Mouse (Mus musculus): ENCODE measurements around the gene Padi6. TPM values are rescaled to one million over a fixed set of nuclear protein-coding genes. Genes with fewer than 3 reads are reported as not detected.
A peak's percentile ranks its signal among the peaks of the same experiment; 100 is the strongest.

The Padi6 gene
- polyA plus RNA-seq, 1 experiment, result not detected

- H3K27ac ChIP-seq (ENCODE audit: insufficient read depth, low read length), result peak overlapping the region; percentile 6; the same call in 1 of the 2 replicates
- no peak for DNase-seq
- H3K27me3 ChIP-seq (ENCODE audit: control insufficient read depth, insufficient read depth, low read length), result no peaks in the 10 kb centered on the region
- TF ChIP-seq CTCF (IDR thresholded peaks at IDR 0.05; ENCODE audit: borderline replicate concordance, insufficient read depth, low read depth, low read length), result no peak
- TF ChIP-seq POLR2A (IDR thresholded peaks at IDR 0.05; ENCODE audit: borderline replicate concordance, insufficient read depth, low read length), result no peak
- peaks cover 14% of the 10 kb centered on the region; the same call in 1 of the 2 replicates for H3K4me1 ChIP-seq (ENCODE audit: control insufficient read depth, insufficient read depth, low read length)
- 44% methylated on average over 5 of the region's 5 CpGs for WGBS
- peak overlapping the region; percentile 1 for H3K4me3 ChIP-seq (replicated peaks; ENCODE audit: insufficient read depth, low read depth, low read length)
Measured at GRCm38 (mm10) chr4:140714586-140714985, 27.9 kb downstream of the Padi6 start.

GRCm38 (mm10) chr4:140713480-140714365, 28.7 kb downstream of the Padi6 start:
- no peak; the same call in 1 of the 2 replicates for TF ChIP-seq POLR2A (IDR thresholded peaks at IDR 0.05; ENCODE audit: borderline replicate concordance, insufficient read depth, low read length)
- TF ChIP-seq CTCF (IDR thresholded peaks at IDR 0.05; ENCODE audit: borderline replicate concordance, insufficient read depth, low read depth, low read length), result peak; percentile 96
- Histone ChIP-seq H3K4me1 (ENCODE audit: control insufficient read depth, insufficient read depth, low read length) (peaks cover 14% of the 10 kb centered on the region; the same call in 1 of the 2 replicates), H3K4me3 (replicated peaks; ENCODE audit: insufficient read depth, low read depth, low read length) (no peak overlapping the region), H3K27ac (ENCODE audit: insufficient read depth, low read length) (peak overlapping the region; percentile 6; the same call in 1 of the 2 replicates), H3K27me3 (ENCODE audit: control insufficient read depth, insufficient read depth, low read length) (no peaks in the 10 kb centered on the region)
- peak; percentile 99 for DNase-seq
- WGBS, result 20% methylated on average over 29 of the region's 29 CpGs

GRCm38 (mm10) chr4:140711360-140711759, 31.1 kb downstream of the Padi6 start:
- H3K27ac ChIP-seq (ENCODE audit: insufficient read depth, low read length), result no peak overlapping the region
- H3K4me1 ChIP-seq (ENCODE audit: control insufficient read depth, insufficient read depth, low read length), result peaks cover 14% of the 10 kb centered on the region; the same call in 1 of the 2 replicates
- no peak for DNase-seq
- no peaks in the 10 kb centered on the region for H3K27me3 ChIP-seq (ENCODE audit: control insufficient read depth, insufficient read depth, low read length)
- WGBS, result 36% methylated on average over 5 of the region's 5 CpGs
- no peak overlapping the region for H3K4me3 ChIP-seq (replicated peaks; ENCODE audit: insufficient read depth, low read depth, low read length)
- no peak for TF ChIP-seq POLR2A (IDR thresholded peaks at IDR 0.05; ENCODE audit: borderline replicate concordance, insufficient read depth, low read length)
- no peak for TF ChIP-seq CTCF (IDR thresholded peaks at IDR 0.05; ENCODE audit: borderline replicate concordance, insufficient read depth, low read depth, low read length)

- H3K4me3 ChIP-seq (replicated peaks; ENCODE audit: insufficient read depth, low read depth, low read length), result no peak overlapping the region
- H3K4me1 ChIP-seq (ENCODE audit: control insufficient read depth, insufficient read depth, low read length), result peaks cover 14% of the 10 kb centered on the region; the same call in 1 of the 2 replicates
- DNase-seq, result no peak
- no peak overlapping the region for H3K27ac ChIP-seq (ENCODE audit: insufficient read depth, low read length)
- TF ChIP-seq CTCF (IDR thresholded peaks at IDR 0.05; ENCODE audit: borderline replicate concordance, insufficient read depth, low read depth, low read length) (no peak), POLR2A (IDR thresholded peaks at IDR 0.05; ENCODE audit: borderline replicate concordance, insufficient read depth, low read length) (no peak)
- WGBS, result 68% methylated on average over 10 of the region's 10 CpGs
- H3K27me3 ChIP-seq (ENCODE audit: control insufficient read depth, insufficient read depth, low read length), result no peaks in the 10 kb centered on the region
Measured at GRCm38 (mm10) chr4:140710781-140711180, 31.7 kb downstream of the Padi6 start.

GRCm38 (mm10) chr4:140709617-140710016, 32.8 kb downstream of the Padi6 start:
- no peak for DNase-seq
- 78% methylated on average over 10 of the region's 10 CpGs for WGBS
- TF ChIP-seq POLR2A (IDR thresholded peaks at IDR 0.05; ENCODE audit: borderline replicate concordance, insufficient read depth, low read length) (no peak), CTCF (IDR thresholded peaks at IDR 0.05; ENCODE audit: borderline replicate concordance, insufficient read depth, low read depth, low read length) (no peak)
- no peaks in the 10 kb centered on the region for H3K27me3 ChIP-seq (ENCODE audit: control insufficient read depth, insufficient read depth, low read length)
- H3K27ac ChIP-seq (ENCODE audit: insufficient read depth, low read length), result no peak overlapping the region
- H3K4me3 ChIP-seq (replicated peaks; ENCODE audit: insufficient read depth, low read depth, low read length), result no peak overlapping the region
- peaks cover 13% of the 10 kb centered on the region; the same call in 1 of the 2 replicates for H3K4me1 ChIP-seq (ENCODE audit: control insufficient read depth, insufficient read depth, low read length)

GRCm38 (mm10) chr4:140709111-140709510, 33.3 kb downstream of the Padi6 start:
- H3K4me1 ChIP-seq (ENCODE audit: control insufficient read depth, insufficient read depth, low read length), result peaks cover 9% of the 10 kb centered on the region; the same call in 1 of the 2 replicates
- no peaks in the 10 kb centered on the region for H3K27me3 ChIP-seq (ENCODE audit: control insufficient read depth, insufficient read depth, low read length)
- no peak for DNase-seq
- H3K27ac ChIP-seq (ENCODE audit: insufficient read depth, low read length), result no peak overlapping the region
- 43% methylated on average over 7 of the region's 7 CpGs for WGBS
- no peak for TF ChIP-seq CTCF (IDR thresholded peaks at IDR 0.05; ENCODE audit: borderline replicate concordance, insufficient read depth, low read depth, low read length)
- no peak for TF ChIP-seq POLR2A (IDR thresholded peaks at IDR 0.05; ENCODE audit: borderline replicate concordance, insufficient read depth, low read length)
- no peak overlapping the region for H3K4me3 ChIP-seq (replicated peaks; ENCODE audit: insufficient read depth, low read depth, low read length)

GRCm38 (mm10) chr4:140708297-140708927, 34.0 kb downstream of the Padi6 start:
- Histone ChIP-seq H3K27me3 (ENCODE audit: control insufficient read depth, insufficient read depth, low read length) (no peaks in the 10 kb centered on the region), H3K4me3 (replicated peaks; ENCODE audit: insufficient read depth, low read depth, low read length) (no peak overlapping the region), H3K4me1 (ENCODE audit: control insufficient read depth, insufficient read depth, low read length) (peaks cover 5% of the 10 kb centered on the region; the same call in 1 of the 2 replicates), H3K27ac (ENCODE audit: insufficient read depth, low read length) (no peak overlapping the region)
- no peak for DNase-seq
- TF ChIP-seq CTCF (IDR thresholded peaks at IDR 0.05; ENCODE audit: borderline replicate concordance, insufficient read depth, low read depth, low read length), result no peak
- WGBS, result 66% methylated on average over 18 of the region's 18 CpGs

All from cerebellum, adult 2 months (tissue).